Mouse (Mus musculus) stomach, embryonic 16.5 days (tissue): ENCODE measurements around the gene Gm13696. TPM values are rescaled to one million over a fixed set of nuclear protein-coding genes. Genes with fewer than 3 reads are reported as not detected.
"Not testable (repeated sequence)": the region's sequence is repeated elsewhere in the genome, so short reads cannot be mapped to it uniquely, and the experiment has no call there.

Experiments
- ATAC-seq: fragments of 200-750 bp; cut with Nextera tagmentation; 2 replicates; pipeline ENCODE4 v1.8.0; 2017; ENCODE audit warnings: moderate number of reproducible peaks, moderate TSS enrichment; ENCODE audit not compliant: insufficient read depth, low FRiP score
- H3K27ac ChIP-seq: fragments of 300-500 bp; sonication (generic); 2 replicates; pipeline ENCODE4 v1.5.1; 2014; ENCODE audit warnings: low read length
- H3K27me3 ChIP-seq: fragments of 300-500 bp; sonication (generic); 2 replicates; pipeline ENCODE4 v1.6.1; 2014; ENCODE audit warnings: low read length, control low read depth, mixed read lengths; ENCODE audit not compliant: control insufficient read depth, insufficient read depth
- H3K36me3 ChIP-seq: fragments of 300-500 bp; sonication (generic); 2 replicates; pipeline ENCODE4 v1.6.1; 2014; ENCODE audit warnings: low read length; ENCODE audit not compliant: control insufficient read depth, insufficient read depth
- H3K4me1 ChIP-seq: fragments of 300-500 bp; sonication (generic); 2 replicates; pipeline ENCODE4 v1.6.1; 2014; ENCODE audit warnings: low read length, control low read depth, mixed read lengths; ENCODE audit not compliant: control insufficient read depth, insufficient read depth
- H3K4me2 ChIP-seq: fragments of 300-500 bp; sonication (generic); 2 replicates; pipeline ENCODE4 v1.6.1; 2014; ENCODE audit warnings: low read depth, low read length, mixed read lengths
- H3K4me3 ChIP-seq: fragments of 300-500 bp; sonication (generic); replicated peaks from 2 replicates; pipeline ENCODE4 v1.5.1; 2014; ENCODE audit warnings: mild to moderate bottlenecking, low read length
- H3K9ac ChIP-seq: fragments of 300-500 bp; sonication (generic); 2 replicates; pipeline ENCODE4 v1.6.1; 2014; ENCODE audit warnings: low read length
- H3K9me3 ChIP-seq: fragments of 300-500 bp; sonication (generic); replicated peaks from 2 replicates; pipeline ENCODE4 v1.6.1; 2016; ENCODE audit warnings: low read length, control low read depth; ENCODE audit not compliant: control insufficient read depth
- WGBS: fragments of 180-500 bp; shearing (Covaris S2); extraction: QIAGEN DNeasy Blood & Tissue Kit; methylation state at CpG from one replicate; pipeline ENCODE4 v1.1.7; 2014; 5-methylcytosine and 5-hydroxymethylcytosine counted together
- polyA plus RNA-seq: library from polyadenylated mRNA; unstranded; fragments of >200 nt; fragmentation: Nextera tagmentation; extraction: Ambion mirVana; gene quantifications from 2 replicates; pipeline ENCODE4 v1.2.1, GENCODE M21; 2015

Gene Gm13696
- polyA plus RNA-seq, 1 experiment from 2014 or later, result not detected

- not testable (repeated sequence) for H3K9me3 ChIP-seq, H3K4me3 ChIP-seq, ATAC-seq, H3K4me1 ChIP-seq, H3K9ac ChIP-seq, H3K36me3 ChIP-seq, H3K4me2 ChIP-seq, H3K27ac ChIP-seq, H3K27me3 ChIP-seq
- no CpG with 5 or more reads among the region's 6 CpGs for WGBS
These were observed 11.5 kb downstream of the Gm13696 start, which contains the start of gene Gm13697 for GRCm38 (mm10) chr2:83984443-83984842. Gm13697 (plus strand) TSS chr2:83984743.

- H3K36me3 ChIP-seq, H3K4me1 ChIP-seq, H3K27ac ChIP-seq, H3K4me3 ChIP-seq, H3K9me3 ChIP-seq, H3K27me3 ChIP-seq, H3K9ac ChIP-seq, ATAC-seq, H3K4me2 ChIP-seq: not testable (repeated sequence)
- WGBS, result no CpG with 5 or more reads among the region's 6 CpGs
These were observed 17.3 kb downstream of the Gm13696 start, which contains the start of gene Gm13691 for GRCm38 (mm10) chr2:83990253-83990652. Gm13691 (plus strand) TSS chr2:83990553.

GRCm38 (mm10) chr2:83993639-83994255 is 20.8 kb downstream of the Gm13696 start:
- peak overlapping the region; percentile 29; the same call in 1 of the 2 replicates for H3K4me2 ChIP-seq
- WGBS, result 34% methylated on average over 7 of the region's 9 CpGs
- not testable (repeated sequence) for H3K4me3 ChIP-seq, H3K36me3 ChIP-seq, H3K9ac ChIP-seq, H3K4me1 ChIP-seq, H3K27me3 ChIP-seq, ATAC-seq, H3K27ac ChIP-seq, H3K9me3 ChIP-seq

GRCm38 (mm10) chr2:83994526-83994925 is 21.6 kb downstream of the Gm13696 start:
- not testable (repeated sequence) for H3K27me3 ChIP-seq, H3K36me3 ChIP-seq, H3K4me1 ChIP-seq, H3K27ac ChIP-seq, H3K9ac ChIP-seq, H3K4me3 ChIP-seq, ATAC-seq, H3K9me3 ChIP-seq, H3K4me2 ChIP-seq
- WGBS, result no CpG with 5 or more reads among the region's 3 CpGs

GRCm38 (mm10) chr2:84008913-84009312 is 36.0 kb downstream of the Gm13696 start:
- no peak overlapping the region for H3K4me3 ChIP-seq
- 33% methylated on average over 1 of the region's 1 CpGs for WGBS
- no peaks in the 10 kb centered on the region for H3K4me1 ChIP-seq
- H3K9ac ChIP-seq, result no peak overlapping the region
- no peaks in the 10 kb centered on the region for H3K36me3 ChIP-seq
- no peak overlapping the region for H3K27ac ChIP-seq
- no peaks in the 10 kb centered on the region for H3K27me3 ChIP-seq
- ATAC-seq, result no peak
- H3K4me2 ChIP-seq, result no peak overlapping the region
- no peaks in the 10 kb centered on the region for H3K9me3 ChIP-seq

GRCm38 (mm10) chr2:84009818-84010217 is 36.9 kb downstream of the Gm13696 start:
- WGBS, result 57% methylated on average over 3 of the region's 3 CpGs
- no peak for ATAC-seq
- Histone ChIP-seq H3K27me3 (no peaks in the 10 kb centered on the region), H3K36me3 (no peaks in the 10 kb centered on the region), H3K9me3 (no peaks in the 10 kb centered on the region), H3K9ac (no peak overlapping the region), H3K27ac (no peak overlapping the region), H3K4me3 (no peak overlapping the region), H3K4me2 (no peak overlapping the region), H3K4me1 (no peaks in the 10 kb centered on the region)

- Histone ChIP-seq H3K27me3 (no peaks in the 10 kb centered on the region), H3K4me1 (no peaks in the 10 kb centered on the region), H3K9me3 (no peaks in the 10 kb centered on the region), H3K4me3 (no peak overlapping the region), H3K36me3 (no peaks in the 10 kb centered on the region), H3K27ac (no peak overlapping the region), H3K9ac (no peak overlapping the region), H3K4me2 (no peak overlapping the region)
- 52% methylated on average over 6 of the region's 6 CpGs for WGBS
- ATAC-seq, result no peak
These were observed 41.6 kb downstream of the Gm13696 start for GRCm38 (mm10) chr2:84014572-84014971.

GRCm38 (mm10) chr2:84016291-84016690 is 43.4 kb downstream of the Gm13696 start:
- H3K9me3 ChIP-seq, H3K27me3 ChIP-seq, H3K27ac ChIP-seq, H3K4me1 ChIP-seq, ATAC-seq, H3K36me3 ChIP-seq, H3K4me2 ChIP-seq, H3K4me3 ChIP-seq, H3K9ac ChIP-seq: not testable (repeated sequence)
- 84% methylated on average over 5 of the region's 5 CpGs for WGBS

- Histone ChIP-seq H3K9ac (no peak overlapping the region), H3K9me3 (no peaks in the 10 kb centered on the region), H3K36me3 (no peaks in the 10 kb centered on the region), H3K27ac (no peak overlapping the region), H3K27me3 (no peaks in the 10 kb centered on the region), H3K4me3 (no peak overlapping the region), H3K4me2 (no peak overlapping the region), H3K4me1 (no peaks in the 10 kb centered on the region)
- ATAC-seq, result no peak
- 45% methylated on average over 3 of the region's 3 CpGs for WGBS
These were observed 45.4 kb downstream of the Gm13696 start for GRCm38 (mm10) chr2:84018330-84018729.
